Mouse (Mus musculus): Measurements from ENCODE around the gene Mettl23. TPM values are rescaled to one million over a fixed set of nuclear protein-coding genes. Genes with fewer than 3 reads are reported as not detected.
A peak's percentile ranks its signal among the peaks of the same experiment; 100 is the strongest.

Mettl23 gene
- polyA plus RNA-seq, 1 experiment from 2014 or later: 63.7 TPM

DNA sequence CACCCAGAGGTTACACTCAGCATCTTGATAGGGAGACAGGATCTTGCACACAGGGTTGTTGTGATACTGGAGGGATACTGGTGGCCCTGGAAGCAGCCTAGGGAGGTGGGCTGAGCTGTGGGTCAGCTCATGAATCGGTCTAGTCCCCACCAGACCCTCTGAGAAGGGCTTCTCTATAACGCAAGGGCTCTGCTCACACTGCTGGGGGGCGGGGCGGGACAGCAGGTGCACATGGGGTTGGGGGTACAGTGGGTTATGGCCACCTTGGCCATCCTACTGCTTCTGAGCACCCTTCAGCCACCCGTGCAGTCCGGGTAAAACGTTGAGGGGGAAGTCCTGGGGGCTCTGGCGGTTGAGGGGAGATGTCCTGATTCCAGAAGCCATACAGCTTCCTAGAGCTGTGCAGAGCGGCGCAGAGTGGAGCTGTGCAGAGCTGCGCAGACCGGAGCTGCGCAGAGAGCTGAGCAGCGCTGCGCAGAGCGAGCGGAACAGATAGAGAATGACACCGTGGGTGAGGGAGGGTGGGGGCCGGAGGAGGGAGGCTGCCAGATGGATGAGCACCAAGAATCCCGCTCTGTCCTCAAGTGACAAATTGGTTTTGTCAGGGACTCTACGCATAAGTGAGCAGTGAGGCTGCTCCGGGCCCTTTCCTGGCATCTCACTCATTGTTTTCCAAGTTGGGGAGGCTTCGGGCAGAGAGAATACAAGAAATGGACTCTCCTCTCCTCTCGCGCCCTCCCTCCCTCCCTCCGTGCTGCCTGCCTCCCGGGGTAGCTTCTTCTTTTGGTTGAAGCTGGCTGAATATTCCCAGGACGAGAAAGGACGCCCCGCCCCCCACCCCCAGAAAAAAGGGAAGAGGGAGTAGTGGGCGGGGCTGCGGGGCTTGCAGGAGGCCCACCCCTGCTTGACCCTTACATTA, 31.8 kb upstream of the Mettl23 start:
- peak overlapping the region; percentile 34; the same call in 1 of the 2 replicates for H3K9ac ChIP-seq
- peak overlapping the region; percentile 64 for H3K4me2 ChIP-seq (replicated peaks)
- H3K27me3 ChIP-seq (replicated peaks): no peaks in the 10 kb centered on the region
- H3K36me3 ChIP-seq: no peaks in the 10 kb centered on the region
- H3K4me1 ChIP-seq (replicated peaks): peaks cover 43% of the 10 kb centered on the region
- WGBS: 12% methylated on average over 32 of the region's 32 CpGs
- peak overlapping the region; percentile 22 for H3K4me3 ChIP-seq (replicated peaks)
- H3K27ac ChIP-seq: peak overlapping the region; percentile 79
- no peaks in the 10 kb centered on the region for H3K9me3 ChIP-seq
- peak; percentile 75 for ATAC-seq

GRCm38 (mm10) chr11:116812793-116813529, 30.1 kb upstream of the Mettl23 start:
- peak; percentile 34; the same call in 1 of the 2 replicates for ATAC-seq
- Histone ChIP-seq H3K4me2 (replicated peaks) (peak overlapping the region; percentile 13; the same call in 1 of the 2 replicates), H3K9ac (no peak overlapping the region), H3K36me3 (no peaks in the 10 kb centered on the region), H3K27ac (peak overlapping the region; percentile 84), H3K9me3 (no peaks in the 10 kb centered on the region), H3K4me3 (replicated peaks) (no peak overlapping the region), H3K4me1 (replicated peaks) (peaks cover 47% of the 10 kb centered on the region), H3K27me3 (replicated peaks) (no peaks in the 10 kb centered on the region)
- 52% methylated on average over 21 of the region's 21 CpGs for WGBS

DNA sequence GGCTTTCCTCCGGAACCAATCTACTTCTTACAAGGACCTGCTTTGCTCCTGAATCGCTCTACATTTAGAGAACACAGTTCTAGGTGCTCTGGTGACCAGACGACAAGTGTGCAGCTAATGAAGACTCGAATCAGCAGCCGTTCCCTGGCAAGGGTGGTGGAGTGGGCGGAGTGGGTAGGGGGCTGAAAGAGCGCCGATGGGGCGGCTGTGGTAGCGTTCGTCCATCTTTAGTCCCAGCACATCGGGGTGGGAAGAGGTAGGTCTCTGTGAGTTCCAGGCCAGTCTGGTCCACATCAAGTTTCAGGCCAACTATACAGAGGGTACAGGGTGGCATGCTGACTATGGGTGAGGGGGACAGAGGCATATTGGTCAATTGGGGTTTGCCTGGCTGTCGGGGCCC, 29.5 kb upstream of the Mettl23 start:
- Histone ChIP-seq H3K9me3 (no peaks in the 10 kb centered on the region), H3K36me3 (no peaks in the 10 kb centered on the region), H3K4me1 (replicated peaks) (peaks cover 50% of the 10 kb centered on the region), H3K27me3 (replicated peaks) (no peaks in the 10 kb centered on the region), H3K9ac (no peak overlapping the region; the same call in 1 of the 2 replicates), H3K27ac (peak overlapping the region; percentile 84), H3K4me3 (replicated peaks) (no peak overlapping the region), H3K4me2 (replicated peaks) (no peak overlapping the region)
- WGBS: 77% methylated on average over 13 of the region's 13 CpGs
- ATAC-seq: no peak

DNA sequence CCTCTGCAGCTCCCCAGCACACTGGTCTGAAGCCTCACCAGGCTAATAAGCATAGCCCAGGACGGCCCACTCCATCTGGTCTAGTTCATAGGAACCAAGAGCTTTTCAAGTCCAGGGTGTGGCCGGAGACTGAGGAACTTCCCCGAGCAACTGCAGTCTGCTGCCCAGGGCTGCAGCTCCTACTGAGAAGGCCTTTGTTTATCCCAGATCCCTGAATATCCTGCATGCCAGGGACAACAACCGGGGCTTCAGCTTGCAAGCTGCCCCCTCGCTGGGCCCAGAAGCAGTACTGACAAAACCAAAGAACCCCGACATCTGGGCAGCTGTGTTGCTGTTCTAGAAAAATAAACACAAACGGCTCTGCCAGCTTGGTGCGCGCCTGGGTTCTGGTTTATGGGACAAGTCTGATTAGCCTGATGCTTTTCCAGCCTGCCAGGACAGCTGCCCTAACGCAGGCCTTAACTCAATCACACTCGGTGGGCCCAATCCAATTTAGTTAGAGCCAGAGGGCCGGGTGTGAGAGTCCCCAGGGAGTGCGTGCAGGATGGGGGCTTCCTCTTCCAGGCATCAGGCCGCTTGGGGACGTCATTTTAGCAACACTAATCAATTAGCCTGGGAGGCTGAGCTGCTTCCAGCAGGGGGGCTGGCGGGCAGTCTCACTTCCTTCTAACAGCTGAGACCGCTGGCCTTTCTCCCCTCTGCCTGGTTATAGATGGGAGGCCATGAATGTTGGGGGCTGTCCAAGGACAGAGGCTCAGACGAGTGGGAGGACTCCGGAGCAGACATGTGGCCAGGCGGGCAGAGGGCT, 28.8 kb upstream of the Mettl23 start:
- Histone ChIP-seq H3K36me3 (no peaks in the 10 kb centered on the region), H3K9me3 (no peaks in the 10 kb centered on the region), H3K4me3 (replicated peaks) (no peak overlapping the region), H3K27ac (peak overlapping the region; percentile 84), H3K27me3 (replicated peaks) (no peaks in the 10 kb centered on the region), H3K4me2 (replicated peaks) (no peak overlapping the region), H3K4me1 (replicated peaks) (peaks cover 51% of the 10 kb centered on the region), H3K9ac (no peak overlapping the region; the same call in 1 of the 2 replicates)
- 20% methylated on average over 20 of the region's 20 CpGs for WGBS
- peak; percentile 35 for ATAC-seq

GRCm38 (mm10) chr11:116814884-116815415, 28.1 kb upstream of the Mettl23 start:
- Histone ChIP-seq H3K27ac (peak overlapping the region; percentile 84), H3K9me3 (no peaks in the 10 kb centered on the region), H3K36me3 (no peaks in the 10 kb centered on the region), H3K4me1 (replicated peaks) (peaks cover 57% of the 10 kb centered on the region), H3K4me2 (replicated peaks) (no peak overlapping the region; the same call in 1 of the 2 replicates), H3K4me3 (replicated peaks) (no peak overlapping the region), H3K27me3 (replicated peaks) (no peaks in the 10 kb centered on the region), H3K9ac (0 out of 2 replicates have a peak overlapping the region, but pooled peaks have one; percentile 5)
- ATAC-seq: no peak
- WGBS: 36% methylated on average over 7 of the region's 7 CpGs

DNA sequence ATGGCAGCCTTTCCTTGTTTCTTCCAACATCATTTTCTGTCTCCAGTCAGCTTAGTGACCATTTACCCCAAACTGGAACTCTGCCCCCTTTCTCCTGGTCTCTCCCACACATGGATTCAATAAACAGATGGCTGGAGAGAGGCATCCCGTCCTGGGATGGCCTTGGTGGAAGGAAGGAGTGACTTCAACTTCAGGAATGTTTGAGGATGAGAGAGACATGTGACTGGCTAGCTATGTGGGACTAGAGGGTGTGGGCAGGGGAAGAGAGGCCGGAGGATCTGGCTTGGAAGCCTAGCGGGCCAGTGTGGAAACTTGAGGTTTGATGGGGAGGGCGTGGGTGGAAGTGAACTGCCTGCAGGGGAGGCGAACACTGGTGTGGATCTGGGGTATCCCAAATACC, 26.3 kb upstream of the Mettl23 start:
- ATAC-seq: no peak
- no peaks in the 10 kb centered on the region for H3K36me3 ChIP-seq
- H3K9me3 ChIP-seq: no peaks in the 10 kb centered on the region
- H3K4me3 ChIP-seq (replicated peaks): no peak overlapping the region
- H3K4me1 ChIP-seq (replicated peaks): peaks cover 64% of the 10 kb centered on the region
- H3K4me2 ChIP-seq (replicated peaks): no peak overlapping the region
- H3K27ac ChIP-seq: no peak overlapping the region
- no peak overlapping the region for H3K9ac ChIP-seq
- 68% methylated on average over 5 of the region's 5 CpGs for WGBS
- H3K27me3 ChIP-seq (replicated peaks): no peaks in the 10 kb centered on the region

DNA sequence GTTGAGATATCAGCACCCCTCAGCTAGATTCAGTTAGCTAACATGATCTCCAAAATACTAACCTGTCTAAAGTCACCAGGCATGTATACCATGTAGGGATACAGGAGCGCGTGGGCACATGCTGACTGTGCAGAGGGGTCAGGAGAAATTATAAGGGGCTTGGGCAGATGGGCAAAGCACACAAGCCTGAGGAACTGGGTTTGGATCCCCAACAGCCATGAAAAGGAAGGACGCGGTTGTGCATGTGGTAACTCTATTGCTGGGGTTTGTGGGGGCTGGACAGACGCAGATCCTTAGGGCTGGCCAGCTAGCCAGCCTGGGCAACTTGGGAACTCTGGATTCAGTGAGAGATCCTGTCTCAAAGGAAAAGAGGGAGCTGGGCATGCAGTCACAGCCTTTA, 25.5 kb upstream of the Mettl23 start:
- Histone ChIP-seq H3K4me1 (replicated peaks) (peaks cover 70% of the 10 kb centered on the region), H3K27me3 (replicated peaks) (no peaks in the 10 kb centered on the region), H3K4me2 (replicated peaks) (no peak overlapping the region), H3K4me3 (replicated peaks) (no peak overlapping the region), H3K27ac (no peak overlapping the region), H3K9ac (no peak overlapping the region), H3K36me3 (no peaks in the 10 kb centered on the region), H3K9me3 (no peaks in the 10 kb centered on the region)
- ATAC-seq: no peak
- WGBS: 92% methylated on average over 5 of the region's 5 CpGs

DNA sequence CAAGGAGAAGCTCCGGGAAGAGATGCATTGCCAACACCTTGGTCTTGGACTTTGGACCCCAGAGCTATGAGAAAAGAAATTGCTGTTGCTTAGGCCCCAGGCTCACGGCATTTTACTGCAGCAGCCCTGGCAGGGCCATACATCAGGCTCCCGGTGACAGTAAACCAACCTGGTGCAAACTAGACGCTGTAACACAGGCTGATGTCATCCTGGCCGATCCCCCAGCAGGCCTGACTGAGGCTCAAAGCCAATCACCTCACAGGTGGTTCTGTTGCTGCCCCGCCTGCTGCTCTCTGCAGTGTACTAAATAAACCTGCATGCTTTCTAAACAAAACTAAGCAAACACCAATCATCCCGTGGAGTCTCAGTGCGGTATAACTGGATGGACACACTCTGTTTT, 24.4 kb upstream of the Mettl23 start:
- peaks cover 59% of the 10 kb centered on the region for H3K4me1 ChIP-seq (replicated peaks)

DNA sequence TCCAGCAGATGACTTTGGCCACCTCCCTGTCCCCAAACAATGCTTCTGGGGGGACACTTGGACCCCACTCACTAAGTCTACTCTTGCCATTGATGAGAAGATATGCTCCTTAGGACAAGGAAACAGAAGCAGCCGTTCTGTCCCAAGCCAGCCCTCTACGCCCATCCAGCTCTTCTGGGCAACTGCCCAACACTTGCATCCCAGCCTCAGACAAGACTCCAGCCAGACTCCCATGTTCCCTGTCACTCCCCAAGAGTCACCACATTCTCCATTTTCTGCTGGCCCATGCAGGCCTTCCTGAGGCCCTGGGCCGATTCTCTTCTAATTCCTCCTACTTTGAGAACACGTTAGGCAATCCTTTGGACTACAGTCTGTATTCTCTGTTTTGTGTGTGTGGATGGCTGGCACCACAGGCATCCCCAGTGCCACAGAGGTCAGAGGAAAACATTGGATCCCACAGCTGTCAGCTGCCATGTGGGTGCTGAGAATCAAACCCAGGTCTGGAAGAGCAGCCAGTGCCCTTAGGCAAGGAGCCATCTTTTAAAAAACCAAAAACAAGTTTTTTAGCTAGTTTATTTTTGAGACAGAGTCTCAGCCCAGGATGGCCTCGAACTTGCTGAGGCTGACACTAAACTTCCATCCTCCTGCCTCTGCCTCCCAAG, 23.0 kb upstream of the Mettl23 start:
- WGBS: 86% methylated on average over 5 of the region's 5 CpGs
- Histone ChIP-seq H3K4me1 (replicated peaks) (peaks cover 46% of the 10 kb centered on the region), H3K27me3 (replicated peaks) (no peaks in the 10 kb centered on the region), H3K4me3 (replicated peaks) (no peak overlapping the region), H3K4me2 (replicated peaks) (no peak overlapping the region), H3K27ac (peak overlapping the region; percentile 64; the same call in 1 of the 2 replicates), H3K9ac (no peak overlapping the region), H3K9me3 (no peaks in the 10 kb centered on the region), H3K36me3 (no peaks in the 10 kb centered on the region)
- ATAC-seq: no peak

More for the DNA sequence above, 24.4 kb upstream of the Mettl23 start:
- Histone ChIP-seq H3K36me3 (no peaks in the 10 kb centered on the region), H3K27me3 (replicated peaks) (no peaks in the 10 kb centered on the region), H3K4me3 (replicated peaks) (no peak overlapping the region), H3K9me3 (no peaks in the 10 kb centered on the region), H3K9ac (no peak overlapping the region), H3K27ac (peak overlapping the region; percentile 64), H3K4me2 (replicated peaks) (no peak overlapping the region)
- peak; percentile 85 for ATAC-seq
- 26% methylated on average over 8 of the region's 8 CpGs for WGBS

DNA sequence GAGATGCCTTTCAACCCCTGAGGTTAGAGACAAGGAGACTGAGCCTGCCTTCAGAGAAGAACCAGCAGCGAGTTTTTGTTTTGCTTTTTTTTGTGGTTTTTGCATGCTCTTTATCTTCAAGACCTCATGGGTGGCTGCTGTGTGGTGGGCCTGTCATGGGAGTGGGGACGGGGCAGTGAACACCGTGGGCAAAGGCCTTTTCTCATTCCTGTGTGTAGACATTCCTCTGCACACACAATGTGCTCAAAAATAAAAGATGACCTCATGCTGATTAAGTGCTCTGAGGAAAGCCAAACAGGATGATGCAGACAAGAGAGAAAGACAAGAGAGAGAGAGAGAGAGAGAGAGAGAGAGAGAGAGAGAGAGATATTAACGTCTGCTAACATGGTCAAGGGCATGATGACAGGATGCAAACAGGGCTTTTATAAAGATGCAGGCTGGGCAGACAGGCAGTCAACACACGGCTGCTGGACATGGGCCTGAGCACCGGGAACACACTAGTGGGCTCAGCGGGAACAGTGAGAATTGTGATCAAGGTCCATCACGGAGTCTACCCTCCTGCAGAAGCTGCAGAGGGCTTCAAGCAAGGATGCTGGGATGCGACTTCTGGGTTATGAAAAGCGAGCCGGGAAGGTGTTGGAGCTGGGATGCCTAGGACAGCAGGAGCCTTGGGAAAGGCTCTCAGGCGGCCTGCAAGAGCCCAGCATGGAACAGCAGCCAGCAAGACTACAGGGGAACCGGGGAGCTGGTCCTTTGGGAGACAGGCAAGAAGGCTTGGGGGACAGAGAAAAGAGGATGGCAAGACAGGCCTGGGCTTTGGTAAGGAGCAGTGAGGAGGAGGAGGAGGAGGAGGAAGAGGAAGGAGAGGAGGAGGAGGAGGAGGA, 21.8 kb upstream of the Mettl23 start:
- Histone ChIP-seq H3K36me3 (no peaks in the 10 kb centered on the region), H3K9me3 (no peaks in the 10 kb centered on the region), H3K27me3 (replicated peaks) (no peaks in the 10 kb centered on the region), H3K9ac (peak overlapping the region; percentile 5; the same call in 1 of the 2 replicates), H3K4me3 (replicated peaks) (no peak overlapping the region), H3K27ac (0 out of 2 replicates have a peak overlapping the region, but pooled peaks have one; percentile 27), H3K4me2 (replicated peaks) (no peak overlapping the region), H3K4me1 (replicated peaks) (peaks cover 51% of the 10 kb centered on the region)
- 62% methylated on average over 13 of the region's 13 CpGs for WGBS
- no peak for ATAC-seq
